Mouse (Mus musculus) left cerebral cortex, adult 18-20 months (tissue): ENCODE data around the gene Prrxl1. TPM values are rescaled to one million over a fixed set of nuclear protein-coding genes. Genes with fewer than 3 reads are reported as not detected.

Source experiments
- DNase-seq, 2 experiments: peaks; one replicate each; pipeline ENCODE4 v3.0.0; 2021 to 2022; ENCODE audit warnings: low spot score in 2 of 2, mixed read lengths in 1 of 2
- total RNA-seq, 2 experiments: library from RNA; stranded (reverse); gene quantifications; 2 replicates each; pipeline ENCODE4 v1.2.3; 2021

The Prrxl1 gene
- total RNA-seq, 2 experiments from 2014 or later: 0.21 to 0.35 TPM

- DNase-seq: no peak
Observed at GRCm38 (mm10) chr14:32624811-32625210, 25.6 kb downstream of the Prrxl1 start.

GRCm38 (mm10) chr14:32627271-32627670 lies 28.1 kb downstream of the Prrxl1 start:
- DNase-seq: no peak

- no peak for DNase-seq
Observed at GRCm38 (mm10) chr14:32628584-32628983, 29.4 kb downstream of the Prrxl1 start.

GRCm38 (mm10) chr14:32632908-32633600 lies 33.8 kb downstream of the Prrxl1 start:
- no peak for DNase-seq

DNA sequence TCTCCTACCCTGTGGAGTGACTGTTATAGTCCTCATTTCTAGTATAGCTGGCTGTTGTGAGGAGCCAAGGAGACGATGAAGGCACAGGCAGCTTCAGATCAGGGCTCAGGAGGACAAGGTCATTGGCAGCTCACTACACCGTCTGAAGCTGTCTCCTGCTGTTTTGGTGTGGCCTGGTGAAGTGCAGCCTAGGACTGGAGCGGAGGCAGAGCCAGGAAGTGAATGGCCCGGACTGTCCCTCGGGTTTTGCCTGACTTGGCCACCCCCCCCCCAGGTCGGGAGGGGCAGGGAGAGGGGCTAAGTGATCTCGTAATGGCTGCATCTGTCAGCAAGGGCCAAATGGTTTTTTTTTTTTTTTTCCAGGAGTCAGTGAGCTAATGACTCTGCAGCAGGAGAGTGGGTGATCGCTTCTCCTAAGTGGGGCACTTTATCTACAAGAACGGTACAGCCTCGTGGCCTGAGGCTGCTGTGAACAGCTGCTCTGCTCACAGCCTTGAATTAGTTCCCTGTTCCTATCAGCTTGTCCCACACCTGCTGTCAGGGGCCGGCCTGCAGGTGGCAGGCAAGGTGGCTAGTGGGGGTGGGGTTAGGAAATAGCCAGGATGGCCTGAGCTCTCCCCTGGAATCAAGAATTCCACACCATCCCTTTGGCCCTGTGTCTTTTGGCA lies 34.9 kb downstream of the Prrxl1 start:
- no peak for DNase-seq

GRCm38 (mm10) chr14:32638485-32638884 lies 39.3 kb downstream of the Prrxl1 start:
- DNase-seq: no peak

GRCm38 (mm10) chr14:32659781-32660180 lies 60.6 kb downstream of the Prrxl1 start:
- DNase-seq: no peak

- no peak for DNase-seq
Observed at GRCm38 (mm10) chr14:32663099-32663498, 63.9 kb downstream of the Prrxl1 start.

GRCm38 (mm10) chr14:32673178-32673577 lies 74.0 kb downstream of the Prrxl1 start:
- no peak for DNase-seq

- DNase-seq: no peak
Observed at GRCm38 (mm10) chr14:32678565-32678964, 79.4 kb downstream of the Prrxl1 start.

DNA sequence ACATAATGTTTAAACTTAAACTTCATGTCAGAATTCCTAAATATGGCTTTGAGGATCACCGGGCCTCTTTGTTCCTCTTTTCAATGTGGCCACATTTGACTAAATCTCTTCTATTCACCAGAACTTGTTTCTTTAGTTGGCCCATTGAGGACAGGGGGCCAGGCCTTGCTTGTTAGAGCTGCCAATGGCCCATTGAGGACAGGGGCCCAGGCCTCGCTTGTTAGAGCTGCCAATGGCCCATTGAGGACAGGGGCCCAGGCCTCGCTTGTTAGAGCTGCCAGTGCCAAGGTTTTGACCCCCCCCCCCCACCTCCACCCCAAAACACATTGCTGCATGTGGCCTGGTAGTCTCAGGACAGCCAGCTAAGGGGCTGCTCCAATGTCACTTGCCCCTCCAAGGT lies 82.4 kb downstream of the Prrxl1 start:
- DNase-seq: no peak

GRCm38 (mm10) chr14:32682536-32682935 lies 83.3 kb downstream of the Prrxl1 start:
- no peak for DNase-seq

DNA sequence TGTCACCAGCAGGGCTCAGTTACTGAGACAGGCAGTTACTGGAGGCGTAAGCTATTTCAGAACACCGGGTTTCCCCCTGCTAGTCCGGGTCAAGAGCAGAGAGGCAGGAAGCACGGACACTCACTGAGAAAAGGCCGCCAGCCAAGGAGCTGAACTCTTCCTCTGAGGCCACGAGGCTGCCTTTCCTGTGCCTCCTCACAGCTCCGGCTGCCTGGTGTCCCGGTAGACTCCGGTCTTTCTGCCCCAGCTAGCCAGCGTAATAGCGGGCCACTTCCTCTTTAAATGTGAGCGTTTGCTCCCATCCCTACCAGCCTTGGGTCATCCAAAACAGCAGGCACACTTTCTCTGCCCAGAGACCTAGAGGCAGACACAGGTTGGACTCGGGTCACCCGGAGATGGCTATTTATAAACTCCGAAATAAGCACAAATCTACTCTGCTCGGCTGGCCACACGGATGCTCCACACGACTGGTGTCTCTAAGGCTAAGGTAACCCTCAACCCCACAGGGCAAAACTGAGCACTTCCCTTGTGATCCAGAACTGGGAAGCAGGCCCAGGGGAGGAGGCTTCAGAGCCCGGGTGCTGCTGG lies 84.1 kb downstream of the Prrxl1 start:
- no peak for DNase-seq

DNA sequence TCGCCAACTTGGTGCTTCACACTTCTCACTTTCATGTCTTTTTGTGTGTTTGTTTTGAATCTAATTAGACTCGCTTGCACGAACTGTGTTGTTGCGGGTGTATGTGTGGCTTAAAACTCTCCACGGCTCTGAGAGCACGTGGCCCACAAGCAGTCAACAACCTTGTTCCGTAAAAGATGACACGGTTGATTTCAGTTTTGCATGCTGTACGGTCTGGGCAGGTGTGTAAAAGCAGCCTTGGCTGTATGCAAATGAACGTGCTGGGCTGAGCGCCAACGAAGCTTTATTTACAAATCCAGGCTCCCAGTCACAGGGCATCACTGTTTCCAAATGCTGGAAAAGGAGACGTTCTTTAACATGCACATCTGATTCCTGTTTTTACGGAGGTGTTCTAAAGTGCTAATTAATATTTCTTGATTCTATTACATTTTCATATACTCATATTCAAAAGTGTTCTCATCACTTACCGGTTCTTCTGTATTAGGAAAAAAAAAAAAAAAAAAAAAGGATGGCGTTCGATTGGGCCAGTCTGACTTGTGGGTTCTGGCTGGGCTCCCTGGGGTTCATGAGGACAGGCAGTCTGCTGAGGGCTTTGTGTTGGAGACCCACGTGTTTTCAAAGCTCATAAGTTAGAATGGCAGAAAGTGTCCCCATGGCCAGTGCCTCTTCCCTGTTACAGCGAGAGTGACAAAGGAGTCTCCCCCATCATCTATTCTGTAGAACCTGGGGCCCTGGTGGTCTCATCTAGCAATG lies 85.0 kb downstream of the Prrxl1 start:
- DNase-seq: no peak

GRCm38 (mm10) chr14:32684735-32685105 lies 85.5 kb downstream of the Prrxl1 start:
- DNase-seq: no peak

- no peak for DNase-seq
Observed at GRCm38 (mm10) chr14:32685124-32685826, 86.1 kb downstream of the Prrxl1 start, which contains the start of gene 3425401B19Rik. TSS of gene 3425401B19Rik (minus strand) at chr14:32685293.

- no peak for DNase-seq
Observed at GRCm38 (mm10) chr14:32695906-32696305, 96.7 kb downstream of the Prrxl1 start.

DNA sequence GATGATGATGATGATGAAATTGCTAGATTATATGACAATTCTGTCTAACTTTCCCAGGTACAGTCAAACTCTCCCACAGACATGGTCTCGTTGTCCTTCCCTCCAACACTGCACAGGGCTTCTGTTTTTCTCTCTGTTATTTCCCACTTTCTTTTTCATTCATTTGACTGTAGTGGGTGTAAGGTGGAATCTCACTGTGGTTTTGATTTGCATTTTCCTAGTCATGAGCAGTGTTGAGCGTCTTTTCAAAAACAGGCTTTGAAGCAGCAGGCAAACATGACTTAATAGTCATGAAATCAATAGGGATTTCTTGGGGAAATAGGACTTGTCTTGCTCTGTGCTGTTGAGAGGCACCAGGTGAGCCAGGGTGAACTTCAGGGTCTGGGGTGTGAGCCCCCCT lies 97.1 kb downstream of the Prrxl1 start:
- no peak for DNase-seq

GRCm38 (mm10) chr14:32697774-32698173 lies 98.6 kb downstream of the Prrxl1 start:
- DNase-seq: no peak

GRCm38 (mm10) chr14:32698556-32698955 lies 99.3 kb downstream of the Prrxl1 start:
- no peak for DNase-seq
